Mouse (Mus musculus) intestine, postnatal 0 days (tissue): Measurements from ENCODE around the gene Otub1. TPM values are rescaled to one million over a fixed set of nuclear protein-coding genes. Genes with fewer than 3 reads are reported as not detected.

Experiments used
- ATAC-seq: fragments of 200-750 bp; cut with Nextera tagmentation; 2 replicates; pipeline ENCODE4 v1.8.0; 2017; ENCODE audit warnings: mild to moderate bottlenecking, moderate TSS enrichment, moderate library complexity
- H3K27ac ChIP-seq: fragments of 300-500 bp; sonication (generic); 2 replicates; pipeline ENCODE4 v1.5.1; 2014; ENCODE audit warnings: mild to moderate bottlenecking, low read depth, low read length, moderate library complexity
- H3K27me3 ChIP-seq: fragments of 300-500 bp; sonication (generic); replicated peaks from 2 replicates; pipeline ENCODE4 v1.6.1; 2014; ENCODE audit warnings: low read length, mixed read lengths; ENCODE audit not compliant: control insufficient read depth, insufficient read depth
- H3K36me3 ChIP-seq: fragments of 300-500 bp; sonication (generic); 2 replicates; pipeline ENCODE4 v1.6.1; 2014; ENCODE audit warnings: mild to moderate bottlenecking, moderate library complexity; ENCODE audit not compliant: control insufficient read depth, insufficient read depth
- H3K4me1 ChIP-seq: fragments of 300-500 bp; sonication (generic); replicated peaks from 2 replicates; pipeline ENCODE4 v1.6.1; 2014; ENCODE audit warnings: antibody characterized with exemption, low read length, mixed read lengths; ENCODE audit not compliant: control insufficient read depth, insufficient read depth
- H3K4me2 ChIP-seq: fragments of 300-500 bp; sonication (generic); replicated peaks from 2 replicates; pipeline ENCODE4 v1.6.1; 2014; ENCODE audit warnings: low read depth, mild to moderate bottlenecking, moderate library complexity
- H3K4me3 ChIP-seq: fragments of 300-500 bp; sonication (generic); 2 replicates; pipeline ENCODE4 v1.5.1; 2014; ENCODE audit warnings: low read depth, low read length
- H3K9ac ChIP-seq: fragments of 300-500 bp; sonication (generic); 2 replicates; pipeline ENCODE4 v1.6.1; 2014; ENCODE audit warnings: mild to moderate bottlenecking, low read depth, low read length
- H3K9me3 ChIP-seq: fragments of 300-500 bp; sonication (generic); 2 replicates; pipeline ENCODE4 v1.6.1; 2016; ENCODE audit warnings: mixed run types; ENCODE audit not compliant: control insufficient read depth
- CTCF ChIP-seq: sonication (generic); IDR thresholded peaks from 2 replicates; pipeline ENCODE4 v1.5.1; 2016; ENCODE audit warnings: low read depth, mild to moderate bottlenecking, control low read depth, antibody characterized with exemption, moderate library complexity
- WGBS: fragments of 180-500 bp; shearing (Covaris S2); extraction: QIAGEN DNeasy Blood & Tissue Kit; methylation state at CpG from one replicate; pipeline ENCODE4 v1.1.7; 2014; 5-methylcytosine and 5-hydroxymethylcytosine counted together
- polyA plus RNA-seq: library from polyadenylated mRNA; unstranded; fragments of >200 nt; fragmentation: Nextera tagmentation; extraction: Ambion mirVana; gene quantifications from 2 replicates; pipeline ENCODE4 v1.2.1, GENCODE M21; 2015

Otub1 gene
- polyA plus RNA-seq, 1 experiment from 2014 or later, result 126 TPM

DNA sequence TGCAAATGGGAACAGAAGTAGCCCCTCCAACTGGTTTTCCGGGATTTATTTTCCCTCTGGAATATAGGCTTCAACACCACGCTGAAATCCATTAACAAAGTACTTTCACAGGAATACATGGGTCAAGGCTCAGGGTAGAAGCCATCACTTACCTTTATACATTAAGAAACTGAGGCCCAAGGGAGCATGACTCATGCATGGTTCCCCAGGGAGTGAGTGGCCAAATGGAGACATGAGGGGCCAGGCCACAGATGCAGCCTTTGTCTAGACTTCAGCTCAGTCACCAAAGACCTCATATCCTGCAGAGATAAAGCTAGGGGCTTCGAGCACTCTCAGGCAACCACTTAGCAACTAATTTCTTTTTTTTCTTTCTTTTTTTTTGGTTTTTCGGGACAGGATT, 30.6 kb upstream of the Otub1 start:
- H3K27me3 ChIP-seq, result no peaks in the 10 kb centered on the region
- H3K27ac ChIP-seq, result no peak overlapping the region
- peaks cover 38% of the 10 kb centered on the region for H3K36me3 ChIP-seq
- H3K4me2 ChIP-seq, result no peak overlapping the region
- no peak for TF ChIP-seq CTCF
- no peak for ATAC-seq
- no peak overlapping the region for H3K4me3 ChIP-seq
- 94% methylated on average over 4 of the region's 4 CpGs for WGBS
- H3K9ac ChIP-seq, result no peak overlapping the region
- no peaks in the 10 kb centered on the region for H3K4me1 ChIP-seq
- H3K9me3 ChIP-seq, result no peaks in the 10 kb centered on the region

DNA sequence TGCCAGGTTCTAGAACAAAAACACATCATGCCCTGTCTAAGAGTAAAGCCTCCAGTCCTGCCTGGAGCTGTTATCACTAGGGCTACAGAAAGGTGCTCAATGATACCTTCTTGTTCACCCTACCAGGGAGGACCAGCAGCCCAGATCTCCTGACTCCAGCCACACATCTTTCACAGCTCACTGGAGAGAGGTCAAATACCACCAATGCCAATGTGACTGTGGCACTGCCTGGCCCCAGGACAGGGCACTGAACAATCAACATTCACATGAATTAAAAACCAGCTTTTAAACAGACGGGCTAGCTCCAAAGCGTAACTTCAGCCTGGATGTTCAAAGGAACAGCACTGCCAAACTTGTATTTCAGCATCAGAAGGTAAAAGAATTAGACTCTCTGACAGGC, 29.9 kb upstream of the Otub1 start:
- no peaks in the 10 kb centered on the region for H3K27me3 ChIP-seq

DNA sequence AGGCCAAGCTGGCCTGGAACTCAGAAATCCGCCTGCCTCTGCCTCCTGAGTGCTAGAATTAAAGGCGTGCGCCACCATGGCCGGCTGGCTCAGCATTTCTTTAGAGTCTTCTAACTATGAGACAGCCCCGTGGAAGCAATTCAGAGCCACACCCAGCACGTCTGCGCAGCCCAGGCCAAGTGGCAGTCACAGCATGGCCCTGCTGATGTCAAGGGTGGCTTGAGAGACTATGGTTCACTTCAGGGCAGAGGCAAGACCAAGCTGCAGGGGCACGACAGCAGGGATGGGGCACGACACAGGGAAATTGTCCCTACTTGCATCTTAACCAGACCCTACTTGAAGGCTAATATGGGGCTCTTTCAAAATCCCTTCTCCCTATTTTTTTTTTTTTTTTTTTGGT, 29.3 kb upstream of the Otub1 start:
- no peak for ATAC-seq
- no peak overlapping the region for H3K4me3 ChIP-seq
- no peak overlapping the region for H3K4me2 ChIP-seq
- no peak for TF ChIP-seq CTCF
- no peaks in the 10 kb centered on the region for H3K4me1 ChIP-seq
- WGBS, result 82% methylated on average over 9 of the region's 9 CpGs
- H3K27ac ChIP-seq, result no peak overlapping the region
- H3K36me3 ChIP-seq, result peaks cover 51% of the 10 kb centered on the region
- H3K9ac ChIP-seq, result no peak overlapping the region
- no peaks in the 10 kb centered on the region for H3K27me3 ChIP-seq
- H3K9me3 ChIP-seq, result no peaks in the 10 kb centered on the region

More for the DNA sequence above, 29.9 kb upstream of the Otub1 start:
- H3K9me3 ChIP-seq, result no peaks in the 10 kb centered on the region
- H3K4me1 ChIP-seq, result no peaks in the 10 kb centered on the region
- no peak overlapping the region for H3K4me2 ChIP-seq
- no peak overlapping the region for H3K27ac ChIP-seq
- no peak overlapping the region for H3K4me3 ChIP-seq
- ATAC-seq, result no peak
- H3K36me3 ChIP-seq, result peaks cover 45% of the 10 kb centered on the region
- 97% methylated on average over 2 of the region's 2 CpGs for WGBS
- TF ChIP-seq CTCF, result no peak
- H3K9ac ChIP-seq, result no peak overlapping the region

DNA sequence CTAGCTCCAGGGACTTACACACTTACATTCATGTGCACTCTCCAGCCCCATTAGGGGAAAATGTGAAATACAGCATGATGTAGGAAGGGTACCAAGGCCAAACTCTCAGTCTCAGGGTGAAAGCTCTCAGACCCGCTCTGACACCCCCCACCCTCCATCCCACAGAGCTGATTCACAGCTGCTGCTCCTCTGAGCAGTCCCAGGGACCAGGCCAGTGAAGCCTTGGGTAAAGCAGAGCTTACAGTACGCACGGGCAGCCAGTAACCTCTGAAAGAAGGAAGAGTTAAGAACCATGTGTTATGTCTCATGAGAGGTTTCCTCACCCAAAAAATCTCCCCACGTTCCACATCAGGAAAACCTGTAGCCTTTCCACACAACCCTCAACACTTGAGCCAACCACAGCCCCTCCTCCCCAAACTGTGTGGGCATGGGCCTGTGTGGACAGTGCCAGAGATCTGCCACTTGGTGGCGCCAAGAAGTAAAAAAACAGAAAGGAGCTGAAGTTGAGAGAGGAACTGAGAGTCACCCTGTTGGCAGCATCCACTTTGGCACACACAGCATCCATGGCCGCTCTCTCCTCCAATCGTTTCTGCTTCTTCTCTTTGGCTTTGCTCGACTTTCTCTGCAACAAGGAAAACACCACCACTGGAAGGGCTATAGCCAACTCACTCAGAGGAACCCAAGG, 28.6 kb upstream of the Otub1 start:
- Histone ChIP-seq H3K27me3 (no peaks in the 10 kb centered on the region), H3K4me1 (no peaks in the 10 kb centered on the region), H3K36me3 (peaks cover 59% of the 10 kb centered on the region), H3K4me2 (no peak overlapping the region), H3K4me3 (no peak overlapping the region), H3K9me3 (no peaks in the 10 kb centered on the region), H3K27ac (no peak overlapping the region), H3K9ac (no peak overlapping the region)
- peak; percentile 57 for ATAC-seq
- WGBS, result 58% methylated on average over 8 of the region's 8 CpGs
- peak; percentile 83 for TF ChIP-seq CTCF

DNA sequence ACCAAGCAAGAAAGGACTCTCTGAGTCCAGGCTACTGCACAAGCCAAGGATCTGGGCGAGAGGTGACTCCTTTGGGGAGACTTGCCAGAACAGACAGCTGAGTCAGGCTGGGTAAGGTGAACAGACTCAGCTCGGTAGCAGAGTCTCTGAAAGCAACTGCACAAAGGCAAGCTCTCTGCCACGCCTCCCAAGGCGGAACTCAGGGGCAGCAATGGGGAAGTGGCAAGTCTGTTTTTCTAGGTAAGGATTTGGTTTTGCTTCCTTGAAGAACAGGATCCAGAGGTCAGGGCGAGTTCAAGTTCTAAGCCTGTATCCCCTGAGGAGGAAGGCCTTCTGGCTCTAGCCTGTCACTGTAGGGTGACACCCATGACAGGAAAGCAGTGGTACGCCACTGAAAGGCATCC, 20.4 kb upstream of the Otub1 start:
- peaks cover 42% of the 10 kb centered on the region for H3K36me3 ChIP-seq
- H3K27ac ChIP-seq, result peak overlapping the region; percentile 91
- no peak overlapping the region for H3K4me3 ChIP-seq
- H3K4me2 ChIP-seq, result 0 out of 2 replicates have a peak overlapping the region, but pooled peaks have one; percentile 9
- H3K4me1 ChIP-seq, result peaks cover 4% of the 10 kb centered on the region; the same call in 1 of the 2 replicates
- WGBS, result 46% methylated on average over 6 of the region's 6 CpGs
- peak; percentile 79 for ATAC-seq
- TF ChIP-seq CTCF, result no peak
- no peaks in the 10 kb centered on the region for H3K27me3 ChIP-seq
- H3K9ac ChIP-seq, result no peak overlapping the region
- H3K9me3 ChIP-seq, result no peaks in the 10 kb centered on the region

DNA sequence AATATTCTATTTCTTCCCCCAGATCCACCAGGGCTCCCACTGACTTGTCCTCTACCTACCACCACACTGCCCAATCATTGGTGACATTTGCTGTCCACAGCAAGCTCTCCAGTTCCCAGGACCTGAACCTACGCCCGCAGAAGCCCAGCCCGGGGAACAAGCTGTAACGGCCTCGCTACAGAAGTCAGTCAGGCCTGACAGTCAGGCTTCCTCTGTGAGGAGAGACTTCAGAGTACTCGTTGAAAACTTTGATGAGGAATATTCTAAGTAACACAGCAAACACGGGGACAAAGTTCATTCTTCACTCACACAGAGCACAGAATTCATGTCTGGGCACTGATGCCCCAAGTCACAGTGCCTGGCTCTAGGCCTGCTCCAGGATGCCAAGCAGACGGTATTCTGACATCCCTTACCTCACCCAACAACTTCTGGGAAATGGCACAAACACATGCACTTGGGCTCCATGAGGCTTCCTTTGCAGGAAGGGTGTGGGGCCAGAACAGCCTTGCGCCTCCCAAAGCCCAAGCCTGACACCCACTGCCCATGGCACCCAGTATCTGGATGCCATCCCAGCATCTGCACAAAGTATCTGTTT, 19.1 kb upstream of the Otub1 start:
- Histone ChIP-seq H3K27me3 (no peaks in the 10 kb centered on the region), H3K27ac (no peak overlapping the region), H3K9ac (no peak overlapping the region), H3K4me1 (peaks cover 4% of the 10 kb centered on the region; the same call in 1 of the 2 replicates), H3K36me3 (peaks cover 29% of the 10 kb centered on the region), H3K4me2 (no peak overlapping the region), H3K9me3 (no peaks in the 10 kb centered on the region), H3K4me3 (no peak overlapping the region)
- no peak for TF ChIP-seq CTCF
- 75% methylated on average over 9 of the region's 9 CpGs for WGBS
- no peak for ATAC-seq
